Comparison of ENCODE assay signal across 7 mouse cellular contexts in the genomic region with DNA sequence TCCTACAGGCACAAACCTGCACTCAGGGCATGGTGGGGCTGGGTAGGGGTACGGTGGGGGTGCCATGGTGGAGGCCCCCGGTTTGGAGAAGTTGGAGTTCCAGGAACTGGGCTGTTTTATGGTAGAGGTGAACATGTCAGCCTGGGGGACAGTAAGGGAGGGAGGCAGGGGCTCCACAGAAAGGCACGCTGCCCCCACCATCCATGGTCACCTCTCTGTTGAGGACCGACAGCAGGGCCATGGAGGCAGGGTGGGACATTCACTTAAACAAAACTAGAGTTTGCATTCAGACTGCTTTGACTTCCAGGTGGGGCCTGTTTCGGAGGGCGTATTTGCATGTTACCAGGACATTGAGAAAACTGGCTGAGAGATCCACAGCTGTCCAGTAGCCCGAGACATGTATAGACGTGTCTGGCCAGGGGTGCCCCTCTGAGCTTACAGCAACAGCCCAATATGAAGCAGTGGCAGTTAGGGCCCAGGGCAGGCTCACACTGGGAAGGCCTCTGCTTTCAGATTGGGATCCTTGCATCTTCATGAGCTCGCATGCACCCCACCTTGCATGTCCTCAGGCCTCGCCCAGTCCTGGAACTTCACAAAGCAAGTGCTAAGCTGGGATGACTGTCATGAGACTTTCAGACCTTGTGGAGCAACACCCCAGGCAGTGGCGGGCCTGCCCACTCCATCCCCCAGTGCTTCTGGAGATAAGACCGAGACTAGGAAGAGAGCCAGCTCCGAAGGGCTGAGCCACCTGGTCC. TPM values are rescaled to one million over a fixed set of nuclear protein-coding genes. Genes with fewer than 3 reads are reported as not detected.
DNase-seq lines count a peak whose midpoint lies in the region; ATAC-seq and TF ChIP-seq lines count a peak whose summit lies in the region.

No protein-coding gene starts in this region.

- peak overlapping the region; percentile 41 for H3ac ChIP-seq in C2C12 (ENCODE audit: control insufficient read depth, insufficient read length, low read depth)

- WGBS in limb, embryonic 15.5 days = 60% methylated on average over 13 of the region's 13 CpGs

- peaks cover 15% of the 10 kb centered on the region for H3K79me3 ChIP-seq in C2C12 (ENCODE audit: low read depth)

- DNase-seq in ES-CJ7 (ENCODE audit: low read depth, low spot score) = peak; percentile 66
- DNase-seq in gastrocnemius, adult 2 months = peak; percentile 63
- peak; percentile 81 for DNase-seq in testis, postnatal 10 days (ENCODE audit: low spot score)
- DNase-seq in B cell, adult 2 months = no peak
- no peak for DNase-seq in thymus, postnatal 0 days (ENCODE audit: low spot score)

- H3K9me3 ChIP-seq in limb, embryonic 15.5 days = no peaks in the 10 kb centered on the region

- peak overlapping the region; percentile 78 for H3K27ac ChIP-seq in gastrocnemius, adult 2 months
- peak overlapping the region; percentile 62; the same call in 1 of the 2 replicates for H3K27ac ChIP-seq in limb, embryonic 15.5 days

- H3K4me1 ChIP-seq in limb, embryonic 15.5 days = peaks cover 66% of the 10 kb centered on the region

- peaks cover 47% of the 10 kb centered on the region for H3K79me2 ChIP-seq in C2C12 (ENCODE audit: control insufficient read depth, insufficient read depth)

- H3K36me3 ChIP-seq in C2C12 (ENCODE audit: control insufficient read depth, insufficient read depth) = no peaks in the 10 kb centered on the region
- H3K36me3 ChIP-seq in limb, embryonic 15.5 days = no peaks in the 10 kb centered on the region

- no peak for TF ChIP-seq CTCF in C2C12 (IDR thresholded peaks at IDR 0.05; ENCODE audit: control insufficient read depth, insufficient read depth, insufficient read length)
- TF ChIP-seq CTCF in gastrocnemius, adult 2 months (IDR thresholded peaks at IDR 0.05) = no peak

- H3K27me3 ChIP-seq in C2C12 (ENCODE audit: control insufficient read depth, insufficient read depth, insufficient read length) = no peaks in the 10 kb centered on the region
- H3K27me3 ChIP-seq in limb, embryonic 15.5 days = no peaks in the 10 kb centered on the region

- H3K4me3 ChIP-seq in C2C12 (ENCODE audit: insufficient read depth, poor library complexity, severe bottlenecking) = peak overlapping the region; percentile 41
- H3K4me3 ChIP-seq in gastrocnemius, adult 2 months = peak overlapping the region; percentile 65
- H3K4me3 ChIP-seq in limb, embryonic 15.5 days = no peak overlapping the region

- H3K4me2 ChIP-seq in limb, embryonic 15.5 days = 0 out of 2 replicates have a peak overlapping the region, but pooled peaks have one; percentile 2

- intact Hi-C loops in gastrocnemius, adult 2 months (cut with DNase I) = no loop called here

- no peak for ATAC-seq in limb, embryonic 15.5 days (ENCODE audit: insufficient number of reproducible peaks, low FRiP score, low TSS enrichment, low read depth)

- no peak overlapping the region for H3K9ac ChIP-seq in limb, embryonic 15.5 days

TF ChIP-seq in C2C12, 6 proteins besides CTCF, POLR2A, EP300 and RAD21:
- TF ChIP-seq MAX (IDR thresholded peaks at IDR 0.05) (no peak), FOSL1 (IDR thresholded peaks at IDR 0.05; ENCODE audit: insufficient read depth, low read length, poor library complexity, severe bottlenecking) (no peak), MYOD1 (IDR thresholded peaks at IDR 0.05; ENCODE audit: control insufficient read depth, insufficient read length, low read depth) (no peak), MYOG (IDR thresholded peaks at IDR 0.05; ENCODE audit: control insufficient read depth, extremely low read depth, insufficient read length) (no peak), USF1 (IDR thresholded peaks at IDR 0.05; ENCODE audit: low read depth) (no peak), CEBPB (IDR thresholded peaks at IDR 0.05; ENCODE audit: low read depth) (no peak)

RNA-seq across cellular contexts. Expression of a gene that starts 8.7 kb away (rescaled TPM):
- 15.8 TPM for polyA plus RNA-seq in C2C12 (2012; fragmentation: generic; extraction: Trizol)
- total RNA-seq in gastrocnemius, adult 2 months (2021) = 1 to 10 TPM; 5.0 to 8.5 TPM
- polyA plus RNA-seq in limb, embryonic 15.5 days (2015; fragmentation: Nextera tagmentation; extraction: Ambion mirVana) = 9.4 and 9.8 TPM in 2 replicates
- 1.0 and 1.2 TPM in 2 replicates for polyA plus RNA-seq in thymus, postnatal 0 days (2015; fragmentation: Nextera tagmentation; extraction: Ambion mirVana)

RNA-seq across cellular contexts. Expression of a gene that starts 15.0 kb away (rescaled TPM):
- polyA plus RNA-seq in C2C12 (2012; fragmentation: generic; extraction: Trizol) = 25.2 TPM
- under 1 TPM; 0.20 to 0.36 TPM for total RNA-seq in gastrocnemius, adult 2 months (2021)
- polyA plus RNA-seq in limb, embryonic 15.5 days (2015; fragmentation: Nextera tagmentation; extraction: Ambion mirVana) = 5.9 and 6.4 TPM in 2 replicates
- 4.8 and 4.9 TPM in 2 replicates for polyA plus RNA-seq in thymus, postnatal 0 days (2015; fragmentation: Nextera tagmentation; extraction: Ambion mirVana)

RNA-seq across cellular contexts. Expression of a gene that starts 33.3 kb away (rescaled TPM):
- polyA plus RNA-seq in C2C12 (2012; fragmentation: generic; extraction: Trizol) = not detected
- 1 to 10 TPM; 1.7 to 4.0 TPM for total RNA-seq in gastrocnemius, adult 2 months (2021)
- 13.1 and 14.5 TPM in 2 replicates for polyA plus RNA-seq in limb, embryonic 15.5 days (2015; fragmentation: Nextera tagmentation; extraction: Ambion mirVana)
- 46.2 and 49.3 TPM in 2 replicates for polyA plus RNA-seq in thymus, postnatal 0 days (2015; fragmentation: Nextera tagmentation; extraction: Ambion mirVana)

RNA-seq across cellular contexts. Expression of a gene that starts 35.4 kb away (rescaled TPM):
- polyA plus RNA-seq in C2C12 (2012; fragmentation: generic; extraction: Trizol) = 61.9 TPM
- 1 to 10 TPM; 3.0 to 3.1 TPM for total RNA-seq in gastrocnemius, adult 2 months (2021)
- 105 TPM in 2 replicates for polyA plus RNA-seq in limb, embryonic 15.5 days (2015; fragmentation: Nextera tagmentation; extraction: Ambion mirVana)
- polyA plus RNA-seq in thymus, postnatal 0 days (2015; fragmentation: Nextera tagmentation; extraction: Ambion mirVana) = 147 and 151 TPM in 2 replicates

Comparison
In these comparisons a context has a peak if more than half of its experiments do, and no peak if none do; other contexts are left out.
1. DNase-seq: peak in ES-CJ7 (single experiment), gastrocnemius, adult 2 months (single experiment) and testis, postnatal 10 days (single experiment); none in B cell, adult 2 months (0 of 2) and thymus, postnatal 0 days (single experiment).
2. RNA of a gene that starts 33.3 kb away (polyA plus RNA-seq): 46.2 to 49.3 TPM in thymus, postnatal 0 days and 13.1 to 14.5 TPM in limb, embryonic 15.5 days; not detected in C2C12 (single experiment); every median in the first group is over 10 times any median in the second.